Mouse (Mus musculus): ENCODE measurements around the gene Ppcs. TPM values are rescaled to one million over a fixed set of nuclear protein-coding genes. Genes with fewer than 3 reads are reported as not detected.

The Ppcs gene
- polyA plus RNA-seq, 1 experiment from 2014 or later, result 49.0 TPM

- Histone ChIP-seq H3K36me3 (ENCODE audit: insufficient read depth, low read length) (no peaks in the 10 kb centered on the region), H3K4me1 (ENCODE audit: insufficient read depth, low read length) (peaks cover 20% of the 10 kb centered on the region), H3K4me2 (replicated peaks; ENCODE audit: low read depth, low read length) (no peak overlapping the region), H3K4me3 (ENCODE audit: low read length) (no peak overlapping the region), H3K27me3 (ENCODE audit: insufficient read depth, low read length) (no peaks in the 10 kb centered on the region), H3K9ac (replicated peaks; ENCODE audit: low read length) (no peak overlapping the region), H3K9me3 (ENCODE audit: low read length) (no peaks in the 10 kb centered on the region), H3K27ac (ENCODE audit: low read length) (no peak overlapping the region)
- whole genome bisulfite sequencing, result 83% methylated on average over 2 of the region's 2 CpGs
- ATAC-seq (ENCODE audit: low FRiP score, low TSS enrichment), result no peak
These were observed 2.9 kb upstream of the Ppcs start for GRCm38 (mm10) chr4:119425077-119425476.

DNA sequence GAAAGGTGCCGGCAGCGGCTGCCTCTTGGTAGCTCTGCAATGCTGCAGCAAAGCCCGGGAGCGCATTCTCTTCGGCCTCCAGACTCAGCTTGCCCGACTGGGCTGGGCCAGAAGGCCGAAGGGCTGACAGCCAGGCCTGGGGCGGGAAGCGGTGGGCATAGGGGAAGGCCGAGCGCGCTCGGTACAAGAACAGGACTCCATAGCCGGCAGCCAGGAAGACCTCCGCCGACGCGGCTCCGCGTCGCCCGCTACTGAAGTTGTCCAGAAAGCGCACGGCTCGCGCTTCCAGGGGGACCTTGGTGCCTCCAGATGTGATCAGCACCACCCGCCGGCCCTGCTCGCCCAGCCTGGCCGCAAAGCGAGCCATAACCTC is 313 bp downstream of the Ppcs start:
- no peaks in the 10 kb centered on the region for H3K9me3 ChIP-seq (ENCODE audit: low read length)
- peak overlapping the region; percentile 81 for H3K4me3 ChIP-seq (ENCODE audit: low read length)
- H3K4me2 ChIP-seq (replicated peaks; ENCODE audit: low read depth, low read length), result peak overlapping the region; percentile 82
- peaks cover 20% of the 10 kb centered on the region for H3K4me1 ChIP-seq (ENCODE audit: insufficient read depth, low read length)
- 0 out of 2 replicates have a peak, but pooled peaks cover 7% of the 10 kb centered on the region for H3K36me3 ChIP-seq (ENCODE audit: insufficient read depth, low read length)
- peak overlapping the region; percentile 96 for H3K27ac ChIP-seq (ENCODE audit: low read length)
- under 1% methylated on average over 31 of the region's 31 CpGs for WGBS
- peak overlapping the region; percentile 88 for H3K9ac ChIP-seq (replicated peaks; ENCODE audit: low read length)
- ATAC-seq (ENCODE audit: low FRiP score, low TSS enrichment), result peak; percentile 52
- H3K27me3 ChIP-seq (ENCODE audit: insufficient read depth, low read length), result no peaks in the 10 kb centered on the region

- H3K9me3 ChIP-seq (ENCODE audit: low read length), result no peaks in the 10 kb centered on the region
- no peak for ATAC-seq (ENCODE audit: low FRiP score, low TSS enrichment)
- peak overlapping the region; percentile 88 for H3K9ac ChIP-seq (replicated peaks; ENCODE audit: low read length)
- 0 out of 2 replicates have a peak, but pooled peaks cover 7% of the 10 kb centered on the region for H3K36me3 ChIP-seq (ENCODE audit: insufficient read depth, low read length)
- H3K4me2 ChIP-seq (replicated peaks; ENCODE audit: low read depth, low read length), result peak overlapping the region; percentile 82
- no peak overlapping the region for H3K27ac ChIP-seq (ENCODE audit: low read length)
- no peaks in the 10 kb centered on the region for H3K27me3 ChIP-seq (ENCODE audit: insufficient read depth, low read length)
- 46% methylated on average over 3 of the region's 3 CpGs for WGBS
- H3K4me3 ChIP-seq (ENCODE audit: low read length), result peak overlapping the region; percentile 81
- peaks cover 20% of the 10 kb centered on the region for H3K4me1 ChIP-seq (ENCODE audit: insufficient read depth, low read length)
These were observed 1.0 kb downstream of the Ppcs start for GRCm38 (mm10) chr4:119421191-119421590.

DNA sequence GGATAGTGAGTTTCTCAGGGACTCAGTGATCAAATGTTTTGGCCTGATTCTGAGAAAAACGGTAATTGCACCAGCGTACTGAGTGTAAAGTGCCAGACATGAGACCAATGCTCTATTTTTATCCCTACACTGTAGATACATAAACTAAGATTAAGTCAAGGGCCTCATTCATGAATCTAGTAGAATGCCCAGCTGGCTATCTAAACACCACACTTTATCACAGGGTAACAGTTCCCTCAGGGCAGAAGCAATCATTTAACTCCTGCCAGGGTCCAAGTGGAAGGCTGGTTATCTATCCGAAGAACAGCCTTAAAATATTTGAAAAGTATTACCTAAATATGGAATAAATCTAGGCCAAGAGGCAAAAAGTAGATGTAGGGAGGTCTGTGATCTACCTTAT is 4.3 kb downstream of the Ppcs start:
- ATAC-seq (ENCODE audit: low FRiP score, low TSS enrichment), result no peak
- H3K9me3 ChIP-seq (ENCODE audit: low read length), result no peaks in the 10 kb centered on the region
- 92% methylated on average over 3 of the region's 3 CpGs for WGBS

DNA sequence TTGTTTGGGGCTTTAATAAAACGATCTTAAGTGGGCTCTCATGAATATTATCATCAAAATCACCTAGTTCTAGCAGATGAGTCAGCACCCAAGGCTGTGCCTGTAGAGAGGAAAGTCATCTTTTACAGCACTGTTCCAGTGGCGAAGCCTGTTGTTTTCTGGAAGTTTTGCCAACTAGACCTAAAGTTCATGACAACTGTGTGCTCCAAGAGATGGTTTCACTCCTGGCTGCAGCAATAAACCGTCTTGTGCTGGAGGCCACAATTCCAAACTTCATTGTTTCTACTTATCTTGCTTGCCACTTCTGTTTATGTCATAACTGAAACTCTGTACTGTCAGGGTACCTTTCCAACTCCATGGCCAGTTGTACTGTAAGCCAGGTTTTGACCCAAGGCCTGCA is 5.0 kb downstream of the Ppcs start:
- ATAC-seq (ENCODE audit: low FRiP score, low TSS enrichment), result no peak
- no peaks in the 10 kb centered on the region for H3K27me3 ChIP-seq (ENCODE audit: insufficient read depth, low read length)
- 84% methylated on average over 3 of the region's 3 CpGs for WGBS
- H3K4me1 ChIP-seq (ENCODE audit: insufficient read depth, low read length), result peaks cover 18% of the 10 kb centered on the region
- H3K4me3 ChIP-seq (ENCODE audit: low read length), result no peak overlapping the region
- H3K36me3 ChIP-seq (ENCODE audit: insufficient read depth, low read length), result 0 out of 2 replicates have a peak, but pooled peaks cover 7% of the 10 kb centered on the region
- H3K27ac ChIP-seq (ENCODE audit: low read length), result no peak overlapping the region
- no peaks in the 10 kb centered on the region for H3K9me3 ChIP-seq (ENCODE audit: low read length)
- no peak overlapping the region for H3K9ac ChIP-seq (replicated peaks; ENCODE audit: low read length)
- H3K4me2 ChIP-seq (replicated peaks; ENCODE audit: low read depth, low read length), result no peak overlapping the region

More for the DNA sequence above, 4.3 kb downstream of the Ppcs start:
- H3K4me1 ChIP-seq (ENCODE audit: insufficient read depth, low read length), result peaks cover 19% of the 10 kb centered on the region
- H3K9ac ChIP-seq (replicated peaks; ENCODE audit: low read length), result no peak overlapping the region
- H3K27ac ChIP-seq (ENCODE audit: low read length), result no peak overlapping the region
- no peak overlapping the region for H3K4me2 ChIP-seq (replicated peaks; ENCODE audit: low read depth, low read length)
- no peak overlapping the region for H3K4me3 ChIP-seq (ENCODE audit: low read length)
- H3K36me3 ChIP-seq (ENCODE audit: insufficient read depth, low read length), result 0 out of 2 replicates have a peak, but pooled peaks cover 7% of the 10 kb centered on the region
- H3K27me3 ChIP-seq (ENCODE audit: insufficient read depth, low read length), result no peaks in the 10 kb centered on the region

GRCm38 (mm10) chr4:119415072-119415753 is 7.0 kb downstream of the Ppcs start, which contains the start of gene Ccdc30:
TSS of gene Ccdc30 (minus strand) at chr4:119415521.
- Histone ChIP-seq H3K9ac (replicated peaks; ENCODE audit: low read length) (peak within 1 kb of the TSS; percentile 57), H3K36me3 (ENCODE audit: insufficient read depth, low read length) (0 out of 2 replicates have a peak, but pooled peaks cover 7% of the 10 kb centered on the region), H3K27ac (ENCODE audit: low read length) (no peak within 1 kb of the TSS), H3K4me3 (ENCODE audit: low read length) (peak within 1 kb of the TSS; percentile 58), H3K27me3 (ENCODE audit: insufficient read depth, low read length) (no peaks in the 10 kb centered on the region), H3K4me2 (replicated peaks; ENCODE audit: low read depth, low read length) (peak within 1 kb of the TSS; percentile 78), H3K4me1 (ENCODE audit: insufficient read depth, low read length) (peaks cover 7% of the 10 kb centered on the region; the same call in 1 of the 2 replicates), H3K9me3 (ENCODE audit: low read length) (no peaks in the 10 kb centered on the region)
- peak; percentile 100 for ATAC-seq (ENCODE audit: low FRiP score, low TSS enrichment)
- WGBS, result under 1% methylated on average over 47 of the region's 49 CpGs

GRCm38 (mm10) chr4:119412791-119413190 is 9.4 kb downstream of the Ppcs start:
- WGBS, result 65% methylated on average over 6 of the region's 6 CpGs
- Histone ChIP-seq H3K9ac (replicated peaks; ENCODE audit: low read length) (no peak overlapping the region), H3K36me3 (ENCODE audit: insufficient read depth, low read length) (no peaks in the 10 kb centered on the region), H3K4me1 (ENCODE audit: insufficient read depth, low read length) (peaks cover 7% of the 10 kb centered on the region; the same call in 1 of the 2 replicates), H3K4me3 (ENCODE audit: low read length) (no peak overlapping the region), H3K27ac (ENCODE audit: low read length) (peak overlapping the region; percentile 5; the same call in 1 of the 2 replicates), H3K27me3 (ENCODE audit: insufficient read depth, low read length) (no peaks in the 10 kb centered on the region), H3K9me3 (ENCODE audit: low read length) (no peaks in the 10 kb centered on the region), H3K4me2 (replicated peaks; ENCODE audit: low read depth, low read length) (no peak overlapping the region)
- no peak for ATAC-seq (ENCODE audit: low FRiP score, low TSS enrichment)

GRCm38 (mm10) chr4:119411877-119412650 is 10.2 kb downstream of the Ppcs start:
- H3K4me3 ChIP-seq (ENCODE audit: low read length), result no peak overlapping the region
- H3K4me2 ChIP-seq (replicated peaks; ENCODE audit: low read depth, low read length), result no peak overlapping the region
- H3K4me1 ChIP-seq (ENCODE audit: insufficient read depth, low read length), result peaks cover 7% of the 10 kb centered on the region; the same call in 1 of the 2 replicates
- no peak for ATAC-seq (ENCODE audit: low FRiP score, low TSS enrichment)
- no peaks in the 10 kb centered on the region for H3K27me3 ChIP-seq (ENCODE audit: insufficient read depth, low read length)
- no peak overlapping the region for H3K27ac ChIP-seq (ENCODE audit: low read length)
- no peak overlapping the region for H3K9ac ChIP-seq (replicated peaks; ENCODE audit: low read length)
- 73% methylated on average over 12 of the region's 12 CpGs for WGBS
- H3K9me3 ChIP-seq (ENCODE audit: low read length), result 0 out of 2 replicates have a peak, but pooled peaks cover 3% of the 10 kb centered on the region
- H3K36me3 ChIP-seq (ENCODE audit: insufficient read depth, low read length), result no peaks in the 10 kb centered on the region

DNA sequence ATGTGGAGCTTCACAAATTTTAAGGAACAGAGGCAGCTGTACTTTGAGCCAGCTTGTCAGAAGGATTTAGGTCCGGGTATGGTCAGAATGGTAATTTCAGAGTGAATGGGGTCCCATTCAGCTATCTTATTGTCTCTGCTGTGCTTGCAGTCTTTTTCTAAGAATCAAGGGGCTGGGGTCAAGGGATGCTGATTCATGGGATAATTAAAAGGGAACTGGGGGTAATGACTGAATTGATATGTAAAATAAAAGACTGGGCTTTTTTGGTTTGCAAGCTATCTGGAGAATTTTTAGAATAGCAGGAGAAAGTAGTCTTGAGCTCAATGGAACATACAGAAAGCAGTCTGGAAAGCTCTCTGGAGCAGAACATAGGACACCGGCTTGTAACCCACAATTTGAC is 18.8 kb downstream of the Ppcs start:
- H3K36me3 ChIP-seq (ENCODE audit: insufficient read depth, low read length), result peaks cover 15% of the 10 kb centered on the region
- H3K9me3 ChIP-seq (ENCODE audit: low read length), result peaks cover 16% of the 10 kb centered on the region
- H3K27me3 ChIP-seq (ENCODE audit: insufficient read depth, low read length), result no peaks in the 10 kb centered on the region
- no peak overlapping the region for H3K4me3 ChIP-seq (ENCODE audit: low read length)
- 90% methylated on average over 2 of the region's 2 CpGs for WGBS
- H3K4me2 ChIP-seq (replicated peaks; ENCODE audit: low read depth, low read length), result no peak overlapping the region
- H3K4me1 ChIP-seq (ENCODE audit: insufficient read depth, low read length), result no peaks in the 10 kb centered on the region
- ATAC-seq (ENCODE audit: low FRiP score, low TSS enrichment), result no peak
- no peak overlapping the region for H3K27ac ChIP-seq (ENCODE audit: low read length)
- H3K9ac ChIP-seq (replicated peaks; ENCODE audit: low read length), result no peak overlapping the region
